Mouse (Mus musculus): ENCODE results near the gene Fam196b. TPM values are rescaled to one million over a fixed set of nuclear protein-coding genes. Genes with fewer than 3 reads are reported as not detected.

Gene Fam196b
- total and polyA plus RNA-seq, 2 experiments, result not detected

GRCm38 (mm10) chr11:34415884-34416618 lies 101.4 kb downstream of the Fam196b start:
- H3K4me3 ChIP-seq (ENCODE audit: insufficient read depth, low read depth, low read length), result no peak overlapping the region
- H3K36me3 ChIP-seq (ENCODE audit: control insufficient read depth, insufficient read depth, low read length), result no peaks in the 10 kb centered on the region
- H3K4me1 ChIP-seq (ENCODE audit: control insufficient read depth, insufficient read depth, low read length), result no peaks in the 10 kb centered on the region
- no peak for DNase-seq (ENCODE audit: extremely low read depth, low read depth, low spot score)
- WGBS, result 63% methylated on average over 9 of the region's 9 CpGs
- H3K9ac ChIP-seq (ENCODE audit: low read depth, low read length), result no peak overlapping the region
- no peak for TF ChIP-seq POLR2A (IDR thresholded peaks at IDR 0.05; ENCODE audit: extremely low read depth, insufficient read depth, low read length)
- no peak for TF ChIP-seq CTCF (IDR thresholded peaks at IDR 0.05; ENCODE audit: low read depth, low read length)
- H3K27ac ChIP-seq (replicated peaks; ENCODE audit: insufficient read depth, low read depth, low read length), result no peak overlapping the region
- no peaks in the 10 kb centered on the region for H3K27me3 ChIP-seq (ENCODE audit: control insufficient read depth, insufficient read depth, low read length)
- no peaks in the 10 kb centered on the region for H3K79me2 ChIP-seq (ENCODE audit: control insufficient read depth, insufficient read depth, low read length)

GRCm38 (mm10) chr11:34416619-34416979 lies 102.0 kb downstream of the Fam196b start:
- no peak for DNase-seq (ENCODE audit: extremely low read depth, low read depth, low spot score)
- TF ChIP-seq CTCF (IDR thresholded peaks at IDR 0.05; ENCODE audit: low read depth, low read length) (no peak), POLR2A (IDR thresholded peaks at IDR 0.05; ENCODE audit: extremely low read depth, insufficient read depth, low read length) (no peak)
- Histone ChIP-seq H3K79me2 (ENCODE audit: control insufficient read depth, insufficient read depth, low read length) (no peaks in the 10 kb centered on the region), H3K27me3 (ENCODE audit: control insufficient read depth, insufficient read depth, low read length) (no peaks in the 10 kb centered on the region), H3K36me3 (ENCODE audit: control insufficient read depth, insufficient read depth, low read length) (no peaks in the 10 kb centered on the region), H3K9ac (ENCODE audit: low read depth, low read length) (no peak overlapping the region), H3K27ac (replicated peaks; ENCODE audit: insufficient read depth, low read depth, low read length) (no peak overlapping the region), H3K4me1 (ENCODE audit: control insufficient read depth, insufficient read depth, low read length) (no peaks in the 10 kb centered on the region), H3K4me3 (ENCODE audit: insufficient read depth, low read depth, low read length) (no peak overlapping the region)
- 77% methylated on average over 3 of the region's 3 CpGs for WGBS

GRCm38 (mm10) chr11:34421061-34421460 lies 106.4 kb downstream of the Fam196b start:
- 85% methylated on average over 6 of the region's 6 CpGs for WGBS

GRCm38 (mm10) chr11:34424546-34424945 lies 109.9 kb downstream of the Fam196b start:
- H3K36me3 ChIP-seq (ENCODE audit: control insufficient read depth, insufficient read depth, low read length), result no peaks in the 10 kb centered on the region
- DNase-seq (ENCODE audit: extremely low read depth, low read depth, low spot score), result no peak
- H3K79me2 ChIP-seq (ENCODE audit: control insufficient read depth, insufficient read depth, low read length), result no peaks in the 10 kb centered on the region
- no peak overlapping the region for H3K27ac ChIP-seq (replicated peaks; ENCODE audit: insufficient read depth, low read depth, low read length)
- H3K4me3 ChIP-seq (ENCODE audit: insufficient read depth, low read depth, low read length), result no peak overlapping the region
- 91% methylated on average over 1 of the region's 1 CpGs for WGBS
- no peaks in the 10 kb centered on the region for H3K4me1 ChIP-seq (ENCODE audit: control insufficient read depth, insufficient read depth, low read length)
- no peaks in the 10 kb centered on the region for H3K27me3 ChIP-seq (ENCODE audit: control insufficient read depth, insufficient read depth, low read length)
- H3K9ac ChIP-seq (ENCODE audit: low read depth, low read length), result no peak overlapping the region
- TF ChIP-seq CTCF (IDR thresholded peaks at IDR 0.05; ENCODE audit: low read depth, low read length) (no peak), POLR2A (IDR thresholded peaks at IDR 0.05; ENCODE audit: extremely low read depth, insufficient read depth, low read length) (no peak)

More at GRCm38 (mm10) chr11:34421061-34421460, 106.4 kb downstream of the Fam196b start:
- DNase-seq (ENCODE audit: extremely low read depth, low read depth, low spot score), result no peak
- Histone ChIP-seq H3K4me1 (ENCODE audit: control insufficient read depth, insufficient read depth, low read length) (no peaks in the 10 kb centered on the region), H3K4me3 (ENCODE audit: insufficient read depth, low read depth, low read length) (no peak overlapping the region), H3K27me3 (ENCODE audit: control insufficient read depth, insufficient read depth, low read length) (no peaks in the 10 kb centered on the region), H3K36me3 (ENCODE audit: control insufficient read depth, insufficient read depth, low read length) (no peaks in the 10 kb centered on the region), H3K27ac (replicated peaks; ENCODE audit: insufficient read depth, low read depth, low read length) (no peak overlapping the region), H3K9ac (ENCODE audit: low read depth, low read length) (no peak overlapping the region), H3K79me2 (ENCODE audit: control insufficient read depth, insufficient read depth, low read length) (no peaks in the 10 kb centered on the region)
- no peak for TF ChIP-seq POLR2A (IDR thresholded peaks at IDR 0.05; ENCODE audit: extremely low read depth, insufficient read depth, low read length)
- no peak for TF ChIP-seq CTCF (IDR thresholded peaks at IDR 0.05; ENCODE audit: low read depth, low read length)

DNA sequence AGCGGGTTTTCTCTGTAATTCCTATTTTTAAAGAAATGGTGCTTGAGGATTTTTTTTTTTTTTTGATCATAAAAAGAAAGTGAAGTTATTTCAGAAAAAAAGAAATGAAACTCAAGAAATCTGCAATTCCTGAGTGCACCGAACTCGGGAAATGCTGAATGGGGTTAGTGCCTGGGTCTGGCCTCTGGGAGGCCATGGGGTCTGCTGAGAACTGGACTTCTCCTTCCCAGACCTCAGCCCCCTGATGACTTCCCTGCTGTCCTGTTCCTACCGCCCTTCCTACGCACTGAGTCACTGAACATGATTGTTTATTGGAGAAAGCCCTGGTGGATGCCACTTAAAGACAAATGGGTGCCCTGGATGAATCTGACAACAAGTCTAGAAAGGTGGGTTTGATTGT lies 112.6 kb downstream of the Fam196b start:
- H3K4me1 ChIP-seq (ENCODE audit: control insufficient read depth, insufficient read depth, low read length), result no peaks in the 10 kb centered on the region
- no peak overlapping the region for H3K4me3 ChIP-seq (ENCODE audit: insufficient read depth, low read depth, low read length)
- no peak overlapping the region for H3K9ac ChIP-seq (ENCODE audit: low read depth, low read length)
- 63% methylated on average over 5 of the region's 5 CpGs for WGBS
- no peaks in the 10 kb centered on the region for H3K36me3 ChIP-seq (ENCODE audit: control insufficient read depth, insufficient read depth, low read length)
- no peaks in the 10 kb centered on the region for H3K79me2 ChIP-seq (ENCODE audit: control insufficient read depth, insufficient read depth, low read length)
- TF ChIP-seq POLR2A (IDR thresholded peaks at IDR 0.05; ENCODE audit: extremely low read depth, insufficient read depth, low read length), result no peak
- TF ChIP-seq CTCF (IDR thresholded peaks at IDR 0.05; ENCODE audit: low read depth, low read length), result no peak
- H3K27me3 ChIP-seq (ENCODE audit: control insufficient read depth, insufficient read depth, low read length), result no peaks in the 10 kb centered on the region
- peak; percentile 1 for DNase-seq (ENCODE audit: extremely low read depth, low read depth, low spot score)
- no peak overlapping the region for H3K27ac ChIP-seq (replicated peaks; ENCODE audit: insufficient read depth, low read depth, low read length)

- no peaks in the 10 kb centered on the region for H3K4me1 ChIP-seq (ENCODE audit: control insufficient read depth, insufficient read depth, low read length)
- no peak overlapping the region for H3K9ac ChIP-seq (ENCODE audit: low read depth, low read length)
- WGBS, result 61% methylated on average over 4 of the region's 4 CpGs
- H3K79me2 ChIP-seq (ENCODE audit: control insufficient read depth, insufficient read depth, low read length), result no peaks in the 10 kb centered on the region
- no peak overlapping the region for H3K4me3 ChIP-seq (ENCODE audit: insufficient read depth, low read depth, low read length)
- TF ChIP-seq POLR2A (IDR thresholded peaks at IDR 0.05; ENCODE audit: extremely low read depth, insufficient read depth, low read length), result no peak
- no peak for TF ChIP-seq CTCF (IDR thresholded peaks at IDR 0.05; ENCODE audit: low read depth, low read length)
- no peak overlapping the region for H3K27ac ChIP-seq (replicated peaks; ENCODE audit: insufficient read depth, low read depth, low read length)
- no peaks in the 10 kb centered on the region for H3K27me3 ChIP-seq (ENCODE audit: control insufficient read depth, insufficient read depth, low read length)
- no peaks in the 10 kb centered on the region for H3K36me3 ChIP-seq (ENCODE audit: control insufficient read depth, insufficient read depth, low read length)
- no peak for DNase-seq (ENCODE audit: extremely low read depth, low read depth, low spot score)
Observed at GRCm38 (mm10) chr11:34430940-34431339, 116.3 kb downstream of the Fam196b start.

All from liver, adult 2 months (tissue).